Mouse (Mus musculus): Measurements from ENCODE around the gene Alg14.

DNA sequence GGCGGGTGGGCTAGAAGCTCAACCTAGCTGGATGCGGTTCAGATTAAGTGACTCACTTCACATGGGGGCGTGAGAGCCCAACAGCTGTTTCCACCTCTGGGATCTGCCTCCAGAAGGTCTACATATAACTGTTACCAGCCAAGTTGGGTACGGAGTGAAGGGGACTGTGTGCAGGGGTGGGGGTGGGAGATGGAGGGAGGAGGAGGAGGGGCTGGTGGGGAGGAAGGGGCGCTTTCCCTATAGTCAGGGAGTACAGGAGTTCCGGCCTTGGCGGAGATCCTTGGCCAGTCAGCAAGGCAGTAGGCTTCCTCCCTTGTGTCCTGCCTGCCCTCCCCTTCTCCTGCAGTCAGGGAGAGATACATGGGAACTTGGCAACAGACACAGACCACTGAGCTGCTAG, 99.2 kb downstream of the Alg14 start:
- TF ChIP-seq CTCF (IDR thresholded peaks at IDR 0.05; ENCODE audit: extremely low read depth, insufficient read depth, low read length) (no peak), POLR2A (IDR thresholded peaks at IDR 0.05; ENCODE audit: extremely low read depth, insufficient read depth, low read length) (no peak)

Measured in cortical plate, adult 2 months (tissue).